In genomic region chr2:164882619-164883018, GRCm38 (mm10) we compare ENCODE assay signal across 15 mouse cellular contexts. TPM values are rescaled to one million over a fixed set of nuclear protein-coding genes. Genes with fewer than 3 reads are reported as not detected.
DNase-seq lines count a peak whose midpoint lies in the region; ATAC-seq lines count a peak whose summit lies in the region.
"Had no signal": no experiment of that assay in that cellular context is flagged by ENCODE, and none has a peak within 500 bp of the region (broad histone marks: within the 10 kb centered on the region; RNA-seq: fewer than 3 reads in every experiment).

No protein-coding gene starts in this region.

- H3K4me1 ChIP-seq in hindbrain, embryonic 11.5 days (replicated peaks; ENCODE audit: control insufficient read depth, insufficient read depth, low read length) = peaks cover 11% of the 10 kb centered on the region
- peaks cover 15% of the 10 kb centered on the region for H3K4me1 ChIP-seq in hindbrain, embryonic 14.5 days (replicated peaks; ENCODE audit: control insufficient read depth, insufficient read depth, low read length)
- H3K4me1 ChIP-seq in neural tube, embryonic 13.5 days (replicated peaks) = peaks cover 31% of the 10 kb centered on the region
- peaks cover 25% of the 10 kb centered on the region for H3K4me1 ChIP-seq in neural tube, embryonic 15.5 days
- H3K4me1 ChIP-seq in forebrain, embryonic 13.5 days = peaks cover 32% of the 10 kb centered on the region

- H3K4me3 ChIP-seq in hindbrain, embryonic 11.5 days (ENCODE audit: low read depth, low read length) = no peak overlapping the region
- no peak overlapping the region for H3K4me3 ChIP-seq in hindbrain, embryonic 14.5 days (replicated peaks; ENCODE audit: low read length)
- no peak overlapping the region for H3K4me3 ChIP-seq in neural tube, embryonic 13.5 days
- H3K4me3 ChIP-seq in neural tube, embryonic 15.5 days (replicated peaks) = no peak overlapping the region
- H3K4me3 ChIP-seq in forebrain, embryonic 13.5 days = no peak overlapping the region
- H3K4me3 ChIP-seq: embryonic facial prominence, embryonic 13.5 days; myocyte had no signal

- intact Hi-C loops in heart, postnatal 10 days (cut with DNase I) = loop anchor here (2.0 kb wide), 1 partner anchor 18 kb away; no protein-coding TSS in a partner anchor

- H3K27me3 ChIP-seq in hindbrain, embryonic 11.5 days (ENCODE audit: control insufficient read depth, insufficient read depth, low read length) = no peaks in the 10 kb centered on the region
- no peaks in the 10 kb centered on the region for H3K27me3 ChIP-seq in hindbrain, embryonic 14.5 days (ENCODE audit: control insufficient read depth, insufficient read depth, low read length)
- no peaks in the 10 kb centered on the region for H3K27me3 ChIP-seq in neural tube, embryonic 13.5 days
- no peaks in the 10 kb centered on the region for H3K27me3 ChIP-seq in neural tube, embryonic 15.5 days (replicated peaks)
- H3K27me3 ChIP-seq in forebrain, embryonic 13.5 days = no peaks in the 10 kb centered on the region
- H3K27me3 ChIP-seq: embryonic facial prominence, embryonic 13.5 days had no signal

- no peak overlapping the region for H3K9ac ChIP-seq in hindbrain, embryonic 11.5 days (ENCODE audit: low read depth, low read length)
- no peak overlapping the region for H3K9ac ChIP-seq in hindbrain, embryonic 14.5 days
- no peak overlapping the region for H3K9ac ChIP-seq in neural tube, embryonic 13.5 days
- H3K9ac ChIP-seq in neural tube, embryonic 15.5 days (replicated peaks) = no peak overlapping the region
- H3K9ac ChIP-seq in forebrain, embryonic 13.5 days = no peak overlapping the region
- H3K9ac ChIP-seq: embryonic facial prominence, embryonic 13.5 days; liver, embryonic 14.5 days had no signal

- no peak for ATAC-seq in hindbrain, embryonic 11.5 days (ENCODE audit: low FRiP score)
- ATAC-seq in hindbrain, embryonic 14.5 days (ENCODE audit: low FRiP score) = no peak
- no peak for ATAC-seq in neural tube, embryonic 13.5 days (ENCODE audit: low read depth)
- ATAC-seq in neural tube, embryonic 15.5 days (ENCODE audit: low FRiP score) = no peak
- no peak for ATAC-seq in forebrain, embryonic 13.5 days

- H3K4me2 ChIP-seq in hindbrain, embryonic 11.5 days (replicated peaks; ENCODE audit: low read depth, low read length) = no peak overlapping the region
- no peak overlapping the region for H3K4me2 ChIP-seq in hindbrain, embryonic 14.5 days (replicated peaks)
- H3K4me2 ChIP-seq in neural tube, embryonic 13.5 days = no peak overlapping the region
- H3K4me2 ChIP-seq in neural tube, embryonic 15.5 days = no peak overlapping the region
- no peak overlapping the region for H3K4me2 ChIP-seq in forebrain, embryonic 13.5 days
- H3K4me2 ChIP-seq: embryonic facial prominence, embryonic 13.5 days had no signal

- peak; percentile 55 for DNase-seq in hindbrain, embryonic 11.5 days (ENCODE audit: low spot score)
- no peak for DNase-seq in hindbrain, embryonic 14.5 days (ENCODE audit: low spot score)
- peak; percentile 55 for DNase-seq in retina, postnatal 1 day
- no peak for DNase-seq in right cerebral cortex, postnatal 14 days
- no peak for DNase-seq in heart, postnatal 10 days
- DNase-seq: adrenal gland, adult 8-10 months; kidney, adult 8-10 months; layer of hippocampus, adult 9-11 months; thymus, postnatal 14 days had no signal

- H3K36me3 ChIP-seq in hindbrain, embryonic 11.5 days (ENCODE audit: control insufficient read depth, insufficient read depth, low read length) = peaks cover 5% of the 10 kb centered on the region; the same call in 1 of the 2 replicates
- H3K36me3 ChIP-seq in hindbrain, embryonic 14.5 days (replicated peaks; ENCODE audit: control insufficient read depth, insufficient read depth) = peaks cover 50% of the 10 kb centered on the region
- peaks cover 50% of the 10 kb centered on the region for H3K36me3 ChIP-seq in neural tube, embryonic 13.5 days
- H3K36me3 ChIP-seq in neural tube, embryonic 15.5 days = peaks cover 46% of the 10 kb centered on the region
- H3K36me3 ChIP-seq in forebrain, embryonic 13.5 days (ENCODE audit: poor library complexity, severe bottlenecking) = peaks cover 52% of the 10 kb centered on the region

- H3K27ac ChIP-seq in hindbrain, embryonic 11.5 days (ENCODE audit: low read depth, low read length) = peak overlapping the region; percentile 72
- H3K27ac ChIP-seq in hindbrain, embryonic 14.5 days = no peak overlapping the region
- H3K27ac ChIP-seq in neural tube, embryonic 13.5 days (replicated peaks) = peak overlapping the region; percentile 67
- no peak overlapping the region for H3K27ac ChIP-seq in neural tube, embryonic 15.5 days (replicated peaks)
- H3K27ac ChIP-seq in forebrain, embryonic 13.5 days = peak overlapping the region; percentile 32
- H3K27ac ChIP-seq: embryonic facial prominence, embryonic 13.5 days; liver, embryonic 14.5 days had no signal

- 35% methylated on average over 9 of the region's 9 CpGs for WGBS in hindbrain, embryonic 11.5 days
- WGBS in hindbrain, embryonic 14.5 days = 28% methylated on average over 9 of the region's 9 CpGs
- 33% methylated on average over 9 of the region's 9 CpGs for WGBS in neural tube, embryonic 13.5 days
- 18% methylated on average over 9 of the region's 9 CpGs for WGBS in neural tube, embryonic 15.5 days
- 31% methylated on average over 8 of the region's 9 CpGs for WGBS in forebrain, embryonic 13.5 days

- no peaks in the 10 kb centered on the region for H3K9me3 ChIP-seq in hindbrain, embryonic 11.5 days (ENCODE audit: control insufficient read depth, low read length)
- H3K9me3 ChIP-seq in hindbrain, embryonic 14.5 days (ENCODE audit: control insufficient read depth, low read length) = no peaks in the 10 kb centered on the region
- H3K9me3 ChIP-seq in neural tube, embryonic 13.5 days = no peaks in the 10 kb centered on the region
- no peaks in the 10 kb centered on the region for H3K9me3 ChIP-seq in neural tube, embryonic 15.5 days (replicated peaks)
- no peaks in the 10 kb centered on the region for H3K9me3 ChIP-seq in forebrain, embryonic 13.5 days (replicated peaks)
- H3K9me3 ChIP-seq: embryonic facial prominence, embryonic 13.5 days had no signal

RNA-seq across cellular contexts. Expression of gene Pcif1, which starts 3.5 kb away (rescaled TPM):
- polyA plus RNA-seq in hindbrain, embryonic 11.5 days (2014; fragmentation: Nextera tagmentation; extraction: Ambion mirVana) = 58.1 and 60.0 TPM in 2 replicates
- polyA plus RNA-seq in hindbrain, embryonic 14.5 days (2014; fragmentation: Nextera tagmentation; extraction: Ambion mirVana) = 72.9 and 74.7 TPM in 2 replicates
- polyA plus RNA-seq in neural tube, embryonic 13.5 days (2015; fragmentation: Nextera tagmentation; extraction: Ambion mirVana) = 80.8 and 93.1 TPM in 2 replicates
- polyA plus RNA-seq in neural tube, embryonic 15.5 days (2015; fragmentation: Nextera tagmentation; extraction: Ambion mirVana) = 79.9 and 85.2 TPM in 2 replicates
- polyA plus RNA-seq in forebrain, embryonic 13.5 days (2015; fragmentation: Nextera tagmentation; extraction: Ambion mirVana) = 101 and 107 TPM in 2 replicates
- 10 to 100 TPM; 42.2 to 45.1 TPM for total RNA-seq in heart, postnatal 10 days (2021)

RNA-seq across cellular contexts. Expression of gene Pltp, which starts 25.1 kb away (rescaled TPM):
- 62.2 and 67.6 TPM in 2 replicates for polyA plus RNA-seq in hindbrain, embryonic 11.5 days (2014; fragmentation: Nextera tagmentation; extraction: Ambion mirVana)
- polyA plus RNA-seq in hindbrain, embryonic 14.5 days (2014; fragmentation: Nextera tagmentation; extraction: Ambion mirVana) = 148 and 167 TPM in 2 replicates
- polyA plus RNA-seq in neural tube, embryonic 13.5 days (2015; fragmentation: Nextera tagmentation; extraction: Ambion mirVana) = 126 and 132 TPM in 2 replicates
- polyA plus RNA-seq in neural tube, embryonic 15.5 days (2015; fragmentation: Nextera tagmentation; extraction: Ambion mirVana) = 117 and 192 TPM in 2 replicates
- polyA plus RNA-seq in forebrain, embryonic 13.5 days (2015; fragmentation: Nextera tagmentation; extraction: Ambion mirVana) = 34.3 and 35.4 TPM in 2 replicates
- 10 to 100 TPM; 39.1 to 40.9 TPM for total RNA-seq in heart, postnatal 10 days (2021)

RNA-seq across cellular contexts. Expression of gene Zfp335, which starts 28.9 kb away (rescaled TPM):
- polyA plus RNA-seq in hindbrain, embryonic 11.5 days (2014; fragmentation: Nextera tagmentation; extraction: Ambion mirVana) = 8.6 and 8.8 TPM in 2 replicates
- polyA plus RNA-seq in hindbrain, embryonic 14.5 days (2014; fragmentation: Nextera tagmentation; extraction: Ambion mirVana) = 14.6 and 15.4 TPM in 2 replicates
- 13.3 and 14.2 TPM in 2 replicates for polyA plus RNA-seq in neural tube, embryonic 13.5 days (2015; fragmentation: Nextera tagmentation; extraction: Ambion mirVana)
- 13.3 and 13.8 TPM in 2 replicates for polyA plus RNA-seq in neural tube, embryonic 15.5 days (2015; fragmentation: Nextera tagmentation; extraction: Ambion mirVana)
- 12.2 and 15.1 TPM in 2 replicates for polyA plus RNA-seq in forebrain, embryonic 13.5 days (2015; fragmentation: Nextera tagmentation; extraction: Ambion mirVana)
- 10 to 100 TPM; 11.5 to 12.2 TPM for total RNA-seq in heart, postnatal 10 days (2021)

RNA-seq across cellular contexts. Expression of gene Neurl2, which starts 49.4 kb away (rescaled TPM):
- polyA plus RNA-seq in hindbrain, embryonic 11.5 days (2014; fragmentation: Nextera tagmentation; extraction: Ambion mirVana) = 3.0 and 4.4 TPM in 2 replicates
- polyA plus RNA-seq in hindbrain, embryonic 14.5 days (2014; fragmentation: Nextera tagmentation; extraction: Ambion mirVana) = 5.8 and 7.9 TPM in 2 replicates
- 4.9 and 5.4 TPM in 2 replicates for polyA plus RNA-seq in neural tube, embryonic 13.5 days (2015; fragmentation: Nextera tagmentation; extraction: Ambion mirVana)
- polyA plus RNA-seq in neural tube, embryonic 15.5 days (2015; fragmentation: Nextera tagmentation; extraction: Ambion mirVana) = 6.8 and 7.1 TPM in 2 replicates
- 4.0 and 4.2 TPM in 2 replicates for polyA plus RNA-seq in forebrain, embryonic 13.5 days (2015; fragmentation: Nextera tagmentation; extraction: Ambion mirVana)
- 10 to 100 TPM; 26.4 to 35.8 TPM for total RNA-seq in heart, postnatal 10 days (2021)

RNA-seq across cellular contexts. Expression of gene Ctsa, which starts 49.9 kb away (rescaled TPM):
- polyA plus RNA-seq in hindbrain, embryonic 11.5 days (2014; fragmentation: Nextera tagmentation; extraction: Ambion mirVana) = 85.7 and 92.0 TPM in 2 replicates
- 85.9 and 89.6 TPM in 2 replicates for polyA plus RNA-seq in hindbrain, embryonic 14.5 days (2014; fragmentation: Nextera tagmentation; extraction: Ambion mirVana)
- polyA plus RNA-seq in neural tube, embryonic 13.5 days (2015; fragmentation: Nextera tagmentation; extraction: Ambion mirVana) = 97.5 and 109 TPM in 2 replicates
- polyA plus RNA-seq in neural tube, embryonic 15.5 days (2015; fragmentation: Nextera tagmentation; extraction: Ambion mirVana) = 99.9 and 113 TPM in 2 replicates
- polyA plus RNA-seq in forebrain, embryonic 13.5 days (2015; fragmentation: Nextera tagmentation; extraction: Ambion mirVana) = 82.7 and 91.6 TPM in 2 replicates
- total RNA-seq in heart, postnatal 10 days (2021) = 100 to 1,000 TPM; 108 to 116 TPM

Comparison
In these comparisons a context has a peak if more than half of its experiments do, and no peak if none do; other contexts are left out.
1. DNase-seq: peak in hindbrain, embryonic 11.5 days (single experiment) and retina, postnatal 1 day (single experiment); none in hindbrain, embryonic 14.5 days (single experiment), right cerebral cortex, postnatal 14 days (single experiment) and heart, postnatal 10 days (0 of 2).
2. H3K27ac ChIP-seq: peak in hindbrain, embryonic 11.5 days (single experiment), neural tube, embryonic 13.5 days (single experiment) and forebrain, embryonic 13.5 days (single experiment); none in hindbrain, embryonic 14.5 days (single experiment) and neural tube, embryonic 15.5 days (single experiment).